Mouse (Mus musculus) embryo, embryonic 11 days (tissue): ENCODE measurements around the gene Tgfbr3.

Experiments used
- DNase-seq: peaks from one replicate; pipeline ENCODE4 v3.0.0-alpha.2; 2015

The Tgfbr3 gene

GRCm38 (mm10) chr5:107103591-107103990 is 185.8 kb downstream of the Tgfbr3 start:
- DNase-seq: no peak

- DNase-seq: no peak
These were observed 186.5 kb downstream of the Tgfbr3 start for GRCm38 (mm10) chr5:107102916-107103315.

- no peak for DNase-seq
These were observed 187.7 kb downstream of the Tgfbr3 start for GRCm38 (mm10) chr5:107101684-107102083.

GRCm38 (mm10) chr5:107101135-107101534 is 188.3 kb downstream of the Tgfbr3 start:
- DNase-seq: no peak

GRCm38 (mm10) chr5:107099634-107100033 is 189.8 kb downstream of the Tgfbr3 start:
- DNase-seq: no peak

GRCm38 (mm10) chr5:107099076-107099475 is 190.4 kb downstream of the Tgfbr3 start:
- DNase-seq: no peak

- no peak for DNase-seq
These were observed 191.4 kb downstream of the Tgfbr3 start for GRCm38 (mm10) chr5:107098007-107098406.

- DNase-seq: no peak
These were observed 192.1 kb downstream of the Tgfbr3 start for GRCm38 (mm10) chr5:107097314-107097713.

GRCm38 (mm10) chr5:107094233-107094632 is 195.2 kb downstream of the Tgfbr3 start:
- DNase-seq: peak; percentile 43

GRCm38 (mm10) chr5:107093253-107093652 is 196.2 kb downstream of the Tgfbr3 start:
- DNase-seq: no peak

GRCm38 (mm10) chr5:107092137-107092536 is 197.3 kb downstream of the Tgfbr3 start:
- DNase-seq: no peak

GRCm38 (mm10) chr5:107089966-107090365 is 199.5 kb downstream of the Tgfbr3 start:
- no peak for DNase-seq

- peak; percentile 43 for DNase-seq
These were observed 201.3 kb downstream of the Tgfbr3 start for GRCm38 (mm10) chr5:107087829-107088808.

GRCm38 (mm10) chr5:107087291-107087690 is 202.1 kb downstream of the Tgfbr3 start:
- DNase-seq: no peak

- DNase-seq: no peak
These were observed 203.3 kb downstream of the Tgfbr3 start for GRCm38 (mm10) chr5:107086166-107086565.

- DNase-seq: no peak
These were observed 205.0 kb downstream of the Tgfbr3 start for GRCm38 (mm10) chr5:107084431-107084830.

- no peak for DNase-seq
These were observed 207.4 kb downstream of the Tgfbr3 start for GRCm38 (mm10) chr5:107082011-107082410.

GRCm38 (mm10) chr5:107080986-107081624 is 208.3 kb downstream of the Tgfbr3 start:
- DNase-seq: no peak

GRCm38 (mm10) chr5:107079920-107080319 is 209.5 kb downstream of the Tgfbr3 start:
- no peak for DNase-seq

GRCm38 (mm10) chr5:107079146-107079638 is 210.2 kb downstream of the Tgfbr3 start:
- no peak for DNase-seq

GRCm38 (mm10) chr5:107078361-107078760 is 211.1 kb downstream of the Tgfbr3 start:
- DNase-seq: no peak

- DNase-seq: no peak
These were observed 211.5 kb downstream of the Tgfbr3 start for GRCm38 (mm10) chr5:107077900-107078299.

GRCm38 (mm10) chr5:107074980-107075583 is 214.3 kb downstream of the Tgfbr3 start:
- DNase-seq: no peak
